Mouse (Mus musculus) telencephalon, adult 2 months (tissue): ENCODE results near the gene Aif1l.
"Not testable (repeated sequence)": the region's sequence is repeated elsewhere in the genome, so short reads cannot be mapped to it uniquely, and the experiment has no call there.

Experiments
- DNase-seq: peaks from one replicate; pipeline ENCODE4 v3.0.0-alpha.2; 2011; ENCODE audit warnings: low read depth, low spot score

The Aif1l gene

GRCm38 (mm10) chr2:31950058-31950871 lies at the start of gene Aif1l:
Aif1l (plus strand) TSS chr2:31950139.
- DNase-seq, result no peak

- DNase-seq, result no peak
Observed at GRCm38 (mm10) chr2:31900932-31901331, 49.0 kb upstream of the Aif1l start.

GRCm38 (mm10) chr2:31901659-31902362 lies 48.1 kb upstream of the Aif1l start:
- DNase-seq, result no peak

GRCm38 (mm10) chr2:31904089-31904488 lies 45.9 kb upstream of the Aif1l start:
- no peak for DNase-seq

- DNase-seq, result no peak
Observed at GRCm38 (mm10) chr2:31904622-31905021, 45.3 kb upstream of the Aif1l start.

- DNase-seq, result no peak
Observed at GRCm38 (mm10) chr2:31905682-31906081, 44.3 kb upstream of the Aif1l start.

- DNase-seq, result no peak
Observed at GRCm38 (mm10) chr2:31906407-31906806, 43.5 kb upstream of the Aif1l start.

GRCm38 (mm10) chr2:31912575-31912974 lies 37.4 kb upstream of the Aif1l start:
- DNase-seq, result no peak

- not testable (repeated sequence) for DNase-seq
Observed at GRCm38 (mm10) chr2:31914213-31914612, 35.7 kb upstream of the Aif1l start.

GRCm38 (mm10) chr2:31915112-31915511 lies 34.8 kb upstream of the Aif1l start:
- DNase-seq, result peak; percentile 28

GRCm38 (mm10) chr2:31917636-31918035 lies 32.3 kb upstream of the Aif1l start:
- no peak for DNase-seq

GRCm38 (mm10) chr2:31923645-31924044 lies 26.3 kb upstream of the Aif1l start:
- DNase-seq, result no peak

GRCm38 (mm10) chr2:31924811-31925210 lies 25.1 kb upstream of the Aif1l start:
- DNase-seq, result no peak

GRCm38 (mm10) chr2:31925936-31926335 lies 24.0 kb upstream of the Aif1l start:
- DNase-seq, result no peak

GRCm38 (mm10) chr2:31929664-31930063 lies 20.3 kb upstream of the Aif1l start:
- DNase-seq, result no peak

GRCm38 (mm10) chr2:31934551-31934950 lies 15.4 kb upstream of the Aif1l start:
- no peak for DNase-seq

GRCm38 (mm10) chr2:31935054-31935453 lies 14.9 kb upstream of the Aif1l start:
- DNase-seq, result no peak

- DNase-seq, result no peak
Observed at GRCm38 (mm10) chr2:31938298-31938697, 11.6 kb upstream of the Aif1l start.

GRCm38 (mm10) chr2:31943011-31943410 lies 6.9 kb upstream of the Aif1l start:
- no peak for DNase-seq

GRCm38 (mm10) chr2:31945580-31945979 lies 4.4 kb upstream of the Aif1l start:
- no peak for DNase-seq

- no peak for DNase-seq
Observed at GRCm38 (mm10) chr2:31948392-31948791, 1.5 kb upstream of the Aif1l start.

GRCm38 (mm10) chr2:31948801-31949200 lies 1.1 kb upstream of the Aif1l start:
- no peak for DNase-seq

GRCm38 (mm10) chr2:31950966-31951365 lies 1.0 kb downstream of the Aif1l start:
- no peak for DNase-seq
